Mouse (Mus musculus) ovary, adult 18-20 months (tissue): Measurements from ENCODE around the gene Luc7l3.

Experiments used
- DNase-seq: peaks from one replicate; pipeline ENCODE4 v3.0.0; 2022; ENCODE audit warnings: low spot score, mixed read lengths

The Luc7l3 gene

GRCm38 (mm10) chr11:94338347-94338746 lies 16.6 kb upstream of the Luc7l3 start:
- no peak for DNase-seq

- DNase-seq: no peak
Observed at GRCm38 (mm10) chr11:94336551-94336950, 14.8 kb upstream of the Luc7l3 start.

- no peak for DNase-seq
Observed at GRCm38 (mm10) chr11:94334386-94334968, 12.7 kb upstream of the Luc7l3 start.

GRCm38 (mm10) chr11:94332726-94333125 lies 10.9 kb upstream of the Luc7l3 start:
- no peak for DNase-seq

GRCm38 (mm10) chr11:94330211-94330610 lies 8.4 kb upstream of the Luc7l3 start:
- DNase-seq: no peak

GRCm38 (mm10) chr11:94329270-94329891 lies 7.6 kb upstream of the Luc7l3 start:
- peak; percentile 52 for DNase-seq

- no peak for DNase-seq
Observed at GRCm38 (mm10) chr11:94328644-94329025, 6.8 kb upstream of the Luc7l3 start.

GRCm38 (mm10) chr11:94327693-94328643 lies 6.2 kb upstream of the Luc7l3 start, which contains the start of gene Ankrd40:
Ankrd40 (plus strand) TSS chr11:94328001.
- peak; percentile 91 for DNase-seq

GRCm38 (mm10) chr11:94326961-94327411 lies 5.2 kb upstream of the Luc7l3 start:
- no peak for DNase-seq

- no peak for DNase-seq
Observed at GRCm38 (mm10) chr11:94324618-94325017, 2.8 kb upstream of the Luc7l3 start.

GRCm38 (mm10) chr11:94323271-94323925 lies 1.6 kb upstream of the Luc7l3 start:
- no peak for DNase-seq

GRCm38 (mm10) chr11:94322636-94323035 lies 848 bp upstream of the Luc7l3 start:
- no peak for DNase-seq

- DNase-seq: no peak
Observed at GRCm38 (mm10) chr11:94320969-94321930, 538 bp downstream of the Luc7l3 start.

GRCm38 (mm10) chr11:94318056-94318455 lies 3.7 kb downstream of the Luc7l3 start:
- DNase-seq: no peak

GRCm38 (mm10) chr11:94317515-94317914 lies 4.3 kb downstream of the Luc7l3 start:
- DNase-seq: no peak

GRCm38 (mm10) chr11:94317014-94317413 lies 4.8 kb downstream of the Luc7l3 start:
- DNase-seq: no peak

- DNase-seq: no peak
Observed at GRCm38 (mm10) chr11:94316528-94316927, 5.3 kb downstream of the Luc7l3 start.

GRCm38 (mm10) chr11:94315308-94315707 lies 6.5 kb downstream of the Luc7l3 start:
- DNase-seq: no peak

- no peak for DNase-seq
Observed at GRCm38 (mm10) chr11:94314098-94314652, 7.6 kb downstream of the Luc7l3 start.

GRCm38 (mm10) chr11:94312733-94313132 lies 9.1 kb downstream of the Luc7l3 start:
- DNase-seq: no peak
